Mouse (Mus musculus): ENCODE measurements at regions not wholly inside any gene's neighbourhood (a gene's known extent, or its start where the extent isn't known, plus 50 kb on each side); places are given as distances from the start of the nearest gene placed in this dataset.
A peak's percentile ranks its signal among the peaks of the same experiment; 100 is the strongest.

GRCm38 (mm10) chr5:97330074-97330473 lies 62.1 kb downstream of the Naa11 start:
- H3K27me3 ChIP-seq (ENCODE audit: control insufficient read depth, insufficient read depth, low read length): no peaks in the 10 kb centered on the region
- no peaks in the 10 kb centered on the region for H3K9me3 ChIP-seq (ENCODE audit: control insufficient read depth, low read length)
- H3K4me1 ChIP-seq (ENCODE audit: control insufficient read depth, insufficient read depth, low read length): no peaks in the 10 kb centered on the region
- 60% methylated on average over 1 of the region's 1 CpGs for WGBS
- no peak overlapping the region for H3K27ac ChIP-seq (ENCODE audit: low read depth, low read length)
- ATAC-seq (ENCODE audit: low FRiP score) (no peak), DNase-seq (ENCODE audit: low spot score, missing footprints) (no peak)
- no peak overlapping the region for H3K9ac ChIP-seq (ENCODE audit: low read length)
- H3K36me3 ChIP-seq (ENCODE audit: control insufficient read depth, insufficient read depth, low read length): no peaks in the 10 kb centered on the region
- H3K4me2 ChIP-seq: no peak overlapping the region
- H3K4me3 ChIP-seq (ENCODE audit: low read depth, low read length): no peak overlapping the region

- ATAC-seq (ENCODE audit: low FRiP score) (no peak), DNase-seq (ENCODE audit: low spot score, missing footprints) (no peak)
- 87% methylated on average over 5 of the region's 5 CpGs for WGBS
- no peak overlapping the region for H3K4me2 ChIP-seq
- H3K27me3 ChIP-seq (ENCODE audit: control insufficient read depth, insufficient read depth, low read length): no peaks in the 10 kb centered on the region
- H3K9me3 ChIP-seq (ENCODE audit: control insufficient read depth, low read length): no peaks in the 10 kb centered on the region
- H3K4me1 ChIP-seq (ENCODE audit: control insufficient read depth, insufficient read depth, low read length): no peaks in the 10 kb centered on the region
- no peak overlapping the region for H3K4me3 ChIP-seq (ENCODE audit: low read depth, low read length)
- H3K36me3 ChIP-seq (ENCODE audit: control insufficient read depth, insufficient read depth, low read length): no peaks in the 10 kb centered on the region
- no peak overlapping the region for H3K9ac ChIP-seq (ENCODE audit: low read length)
- no peak overlapping the region for H3K27ac ChIP-seq (ENCODE audit: low read depth, low read length)
These were observed 66.3 kb downstream of the Naa11 start for GRCm38 (mm10) chr5:97325831-97326230.

GRCm38 (mm10) chr5:97323873-97324272 lies 68.3 kb downstream of the Naa11 start:
- no peak for ATAC-seq (ENCODE audit: low FRiP score)
- 63% methylated on average over 3 of the region's 3 CpGs for WGBS
- no peak overlapping the region for H3K27ac ChIP-seq (ENCODE audit: low read depth, low read length)
- no peaks in the 10 kb centered on the region for H3K27me3 ChIP-seq (ENCODE audit: control insufficient read depth, insufficient read depth, low read length)
- no peak overlapping the region for H3K9ac ChIP-seq (ENCODE audit: low read length)
- no peaks in the 10 kb centered on the region for H3K9me3 ChIP-seq (ENCODE audit: control insufficient read depth, low read length)
- DNase-seq (ENCODE audit: low spot score, missing footprints): no peak
- no peaks in the 10 kb centered on the region for H3K36me3 ChIP-seq (ENCODE audit: control insufficient read depth, insufficient read depth, low read length)
- no peak overlapping the region for H3K4me2 ChIP-seq
- no peaks in the 10 kb centered on the region for H3K4me1 ChIP-seq (ENCODE audit: control insufficient read depth, insufficient read depth, low read length)
- H3K4me3 ChIP-seq (ENCODE audit: low read depth, low read length): no peak overlapping the region

- H3K27ac ChIP-seq (ENCODE audit: low read depth, low read length): no peak overlapping the region
- ATAC-seq (ENCODE audit: low FRiP score): no peak
- H3K4me2 ChIP-seq: no peak overlapping the region
- 91% methylated on average over 2 of the region's 2 CpGs for WGBS
- H3K4me1 ChIP-seq (ENCODE audit: control insufficient read depth, insufficient read depth, low read length): no peaks in the 10 kb centered on the region
- DNase-seq (ENCODE audit: low spot score, missing footprints): no peak
- H3K27me3 ChIP-seq (ENCODE audit: control insufficient read depth, insufficient read depth, low read length): no peaks in the 10 kb centered on the region
- H3K4me3 ChIP-seq (ENCODE audit: low read depth, low read length): no peak overlapping the region
- H3K9me3 ChIP-seq (ENCODE audit: control insufficient read depth, low read length): no peaks in the 10 kb centered on the region
- no peaks in the 10 kb centered on the region for H3K36me3 ChIP-seq (ENCODE audit: control insufficient read depth, insufficient read depth, low read length)
- H3K9ac ChIP-seq (ENCODE audit: low read length): no peak overlapping the region
These were observed 72.2 kb downstream of the Naa11 start for GRCm38 (mm10) chr5:97319816-97320487.

GRCm38 (mm10) chr5:97306902-97307301 lies 85.3 kb downstream of the Naa11 start:
- H3K9me3 ChIP-seq (ENCODE audit: control insufficient read depth, low read length): no peaks in the 10 kb centered on the region
- H3K27me3 ChIP-seq (ENCODE audit: control insufficient read depth, insufficient read depth, low read length): no peaks in the 10 kb centered on the region

GRCm38 (mm10) chr5:97304921-97305320 lies 87.3 kb downstream of the Naa11 start:
- no peak for ATAC-seq (ENCODE audit: low FRiP score)
- no peak overlapping the region for H3K9ac ChIP-seq (ENCODE audit: low read length)
- no peak overlapping the region for H3K27ac ChIP-seq (ENCODE audit: low read depth, low read length)
- H3K4me1 ChIP-seq (ENCODE audit: control insufficient read depth, insufficient read depth, low read length): no peaks in the 10 kb centered on the region
- no peak overlapping the region for H3K4me3 ChIP-seq (ENCODE audit: low read depth, low read length)
- H3K9me3 ChIP-seq (ENCODE audit: control insufficient read depth, low read length): no peaks in the 10 kb centered on the region
- DNase-seq (ENCODE audit: low spot score, missing footprints): no peak
- H3K36me3 ChIP-seq (ENCODE audit: control insufficient read depth, insufficient read depth, low read length): no peaks in the 10 kb centered on the region
- H3K27me3 ChIP-seq (ENCODE audit: control insufficient read depth, insufficient read depth, low read length): no peaks in the 10 kb centered on the region
- 80% methylated on average over 4 of the region's 4 CpGs for WGBS
- no peak overlapping the region for H3K4me2 ChIP-seq

More at GRCm38 (mm10) chr5:97306902-97307301, 85.3 kb downstream of the Naa11 start:
- Histone ChIP-seq H3K4me2 (no peak overlapping the region), H3K4me3 (ENCODE audit: low read depth, low read length) (no peak overlapping the region), H3K36me3 (ENCODE audit: control insufficient read depth, insufficient read depth, low read length) (no peaks in the 10 kb centered on the region), H3K4me1 (ENCODE audit: control insufficient read depth, insufficient read depth, low read length) (no peaks in the 10 kb centered on the region), H3K9ac (ENCODE audit: low read length) (no peak overlapping the region), H3K27ac (ENCODE audit: low read depth, low read length) (no peak overlapping the region)
- no peak for DNase-seq (ENCODE audit: low spot score, missing footprints)
- ATAC-seq (ENCODE audit: low FRiP score): no peak
- WGBS: 90% methylated on average over 4 of the region's 4 CpGs

GRCm38 (mm10) chr5:97301621-97302020 lies 90.6 kb downstream of the Naa11 start:
- no peak for ATAC-seq (ENCODE audit: low FRiP score)
- no peaks in the 10 kb centered on the region for H3K9me3 ChIP-seq (ENCODE audit: control insufficient read depth, low read length)
- no peak overlapping the region for H3K27ac ChIP-seq (ENCODE audit: low read depth, low read length)
- WGBS: 78% methylated on average over 4 of the region's 4 CpGs
- H3K9ac ChIP-seq (ENCODE audit: low read length): no peak overlapping the region
- DNase-seq (ENCODE audit: low spot score, missing footprints): no peak
- no peak overlapping the region for H3K4me2 ChIP-seq
- no peaks in the 10 kb centered on the region for H3K27me3 ChIP-seq (ENCODE audit: control insufficient read depth, insufficient read depth, low read length)
- H3K4me3 ChIP-seq (ENCODE audit: low read depth, low read length): no peak overlapping the region
- H3K4me1 ChIP-seq (ENCODE audit: control insufficient read depth, insufficient read depth, low read length): peaks cover 3% of the 10 kb centered on the region; the same call in 1 of the 2 replicates
- H3K36me3 ChIP-seq (ENCODE audit: control insufficient read depth, insufficient read depth, low read length): no peaks in the 10 kb centered on the region

- DNase-seq (ENCODE audit: low spot score, missing footprints) (no peak), ATAC-seq (ENCODE audit: low FRiP score) (peak; percentile 52)
- H3K27me3 ChIP-seq (ENCODE audit: control insufficient read depth, insufficient read depth, low read length): no peaks in the 10 kb centered on the region
- no peak overlapping the region for H3K9ac ChIP-seq (ENCODE audit: low read length)
- H3K4me1 ChIP-seq (ENCODE audit: control insufficient read depth, insufficient read depth, low read length): peaks cover 3% of the 10 kb centered on the region; the same call in 1 of the 2 replicates
- no peak overlapping the region for H3K27ac ChIP-seq (ENCODE audit: low read depth, low read length)
- no peak overlapping the region for H3K4me2 ChIP-seq
- no peak overlapping the region for H3K4me3 ChIP-seq (ENCODE audit: low read depth, low read length)
- H3K9me3 ChIP-seq (ENCODE audit: control insufficient read depth, low read length): no peaks in the 10 kb centered on the region
- 62% methylated on average over 5 of the region's 5 CpGs for WGBS
- no peaks in the 10 kb centered on the region for H3K36me3 ChIP-seq (ENCODE audit: control insufficient read depth, insufficient read depth, low read length)
These were observed 91.3 kb downstream of the Naa11 start for GRCm38 (mm10) chr5:97300861-97301260.

- Histone ChIP-seq H3K4me1 (ENCODE audit: control insufficient read depth, insufficient read depth, low read length) (peaks cover 3% of the 10 kb centered on the region; the same call in 1 of the 2 replicates), H3K9me3 (ENCODE audit: control insufficient read depth, low read length) (no peaks in the 10 kb centered on the region), H3K36me3 (ENCODE audit: control insufficient read depth, insufficient read depth, low read length) (no peaks in the 10 kb centered on the region), H3K27ac (ENCODE audit: low read depth, low read length) (no peak overlapping the region), H3K4me2 (no peak overlapping the region), H3K27me3 (ENCODE audit: control insufficient read depth, insufficient read depth, low read length) (no peaks in the 10 kb centered on the region), H3K4me3 (ENCODE audit: low read depth, low read length) (no peak overlapping the region), H3K9ac (ENCODE audit: low read length) (no peak overlapping the region)
- ATAC-seq (ENCODE audit: low FRiP score) (no peak), DNase-seq (ENCODE audit: low spot score, missing footprints) (no peak)
- WGBS: 76% methylated on average over 6 of the region's 6 CpGs
These were observed 91.9 kb downstream of the Naa11 start for GRCm38 (mm10) chr5:97300114-97300840.
